Mouse (Mus musculus): ENCODE data around the gene Map3k3. TPM values are rescaled to one million over a fixed set of nuclear protein-coding genes. Genes with fewer than 3 reads are reported as not detected.
"Not testable (repeated sequence)": the region's sequence is repeated elsewhere in the genome, so short reads cannot be mapped to it uniquely, and the experiment has no call there.

Gene Map3k3
- polyA plus RNA-seq, 1 experiment from 2014 or later = 13.1 TPM

DNA sequence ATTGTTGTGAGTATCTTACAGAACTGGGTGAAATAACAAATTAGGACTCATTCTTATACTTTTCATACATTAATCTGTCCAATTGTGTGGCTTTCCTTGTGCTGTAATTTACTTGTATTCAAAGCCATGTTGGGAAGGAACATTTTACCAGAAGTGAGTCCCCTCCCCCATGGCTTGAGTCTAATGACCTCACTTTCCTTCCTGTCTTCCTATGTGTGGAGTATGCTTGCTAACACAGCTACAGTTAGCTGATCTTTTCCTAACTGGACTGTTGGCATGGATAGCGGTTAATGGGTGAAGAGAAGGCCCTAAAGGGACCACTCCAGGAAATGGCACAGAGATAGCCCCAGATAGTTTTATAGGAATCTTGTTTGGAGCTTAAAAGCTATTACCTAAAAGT is 13.8 kb downstream of the Map3k3 start:
- 88% methylated on average over 1 of the region's 1 CpGs for WGBS
- H3K4me3 ChIP-seq (replicated peaks) = no peak overlapping the region
- H3K27me3 ChIP-seq (replicated peaks) = no peaks in the 10 kb centered on the region
- ATAC-seq (ENCODE audit: low FRiP score) = no peak
- no peak overlapping the region for H3K27ac ChIP-seq (replicated peaks)
- no peak overlapping the region for H3K4me2 ChIP-seq
- no peak overlapping the region for H3K9ac ChIP-seq (replicated peaks)
- no peaks in the 10 kb centered on the region for H3K9me3 ChIP-seq (replicated peaks)
- H3K36me3 ChIP-seq = no peaks in the 10 kb centered on the region
- no peaks in the 10 kb centered on the region for H3K4me1 ChIP-seq

- H3K4me3 ChIP-seq (replicated peaks) = no peak overlapping the region
- no peak overlapping the region for H3K4me2 ChIP-seq
- no peaks in the 10 kb centered on the region for H3K9me3 ChIP-seq (replicated peaks)
- no peaks in the 10 kb centered on the region for H3K36me3 ChIP-seq
- no peaks in the 10 kb centered on the region for H3K27me3 ChIP-seq (replicated peaks)
- H3K9ac ChIP-seq (replicated peaks) = no peak overlapping the region
- H3K27ac ChIP-seq (replicated peaks) = no peak overlapping the region
- WGBS = 82% methylated on average over 3 of the region's 3 CpGs
- ATAC-seq (ENCODE audit: low FRiP score) = no peak
- H3K4me1 ChIP-seq = no peaks in the 10 kb centered on the region
Observed at GRCm38 (mm10) chr11:106102866-106103265, 18.5 kb downstream of the Map3k3 start.

GRCm38 (mm10) chr11:106106047-106106587 is 21.7 kb downstream of the Map3k3 start:
- ATAC-seq (ENCODE audit: low FRiP score) = no peak
- H3K36me3 ChIP-seq = 0 out of 2 replicates have a peak, but pooled peaks cover 3% of the 10 kb centered on the region
- WGBS = 93% methylated on average over 8 of the region's 8 CpGs
- no peaks in the 10 kb centered on the region for H3K4me1 ChIP-seq
- H3K9me3 ChIP-seq (replicated peaks) = no peaks in the 10 kb centered on the region
- no peaks in the 10 kb centered on the region for H3K27me3 ChIP-seq (replicated peaks)
- no peak overlapping the region for H3K27ac ChIP-seq (replicated peaks)
- no peak overlapping the region for H3K4me3 ChIP-seq (replicated peaks)
- H3K4me2 ChIP-seq = no peak overlapping the region
- H3K9ac ChIP-seq (replicated peaks) = no peak overlapping the region

- H3K9me3 ChIP-seq (replicated peaks) = no peaks in the 10 kb centered on the region
- H3K4me1 ChIP-seq = no peaks in the 10 kb centered on the region
- no peak for ATAC-seq (ENCODE audit: low FRiP score)
- H3K36me3 ChIP-seq = peaks cover 35% of the 10 kb centered on the region
- no peak overlapping the region for H3K9ac ChIP-seq (replicated peaks)
- no peak overlapping the region for H3K4me2 ChIP-seq
- no peaks in the 10 kb centered on the region for H3K27me3 ChIP-seq (replicated peaks)
- H3K4me3 ChIP-seq (replicated peaks) = no peak overlapping the region
- H3K27ac ChIP-seq (replicated peaks) = no peak overlapping the region
Observed at GRCm38 (mm10) chr11:106111688-106112087, 27.3 kb downstream of the Map3k3 start.

DNA sequence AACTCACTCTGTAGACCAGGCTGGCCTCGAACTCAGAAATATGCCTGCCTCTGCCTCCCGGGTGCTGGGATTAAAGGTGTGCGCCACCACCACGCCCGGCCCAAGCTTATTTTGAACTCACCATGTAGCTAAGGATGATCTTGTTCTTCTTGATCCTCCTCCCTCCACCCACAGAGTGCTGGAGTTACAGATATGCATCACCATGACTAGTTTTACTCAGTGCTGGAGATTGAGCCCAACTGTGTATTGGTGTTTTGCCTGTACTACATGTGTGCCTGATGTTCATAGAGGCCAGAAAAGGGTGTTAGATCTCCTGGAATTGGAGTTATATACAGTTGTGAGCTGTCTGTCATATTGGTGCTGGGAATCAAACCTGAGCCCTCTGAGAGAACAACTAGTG is 37.8 kb downstream of the Map3k3 start:
- H3K27me3 ChIP-seq (replicated peaks) = no peaks in the 10 kb centered on the region
- H3K9ac ChIP-seq (replicated peaks) = no peak overlapping the region
- H3K9me3 ChIP-seq (replicated peaks) = no peaks in the 10 kb centered on the region
- peaks cover 62% of the 10 kb centered on the region for H3K36me3 ChIP-seq
- WGBS = 95% methylated on average over 5 of the region's 5 CpGs
- H3K4me2 ChIP-seq = no peak overlapping the region
- H3K27ac ChIP-seq (replicated peaks) = no peak overlapping the region
- no peak for ATAC-seq (ENCODE audit: low FRiP score)
- H3K4me3 ChIP-seq (replicated peaks) = no peak overlapping the region
- no peaks in the 10 kb centered on the region for H3K4me1 ChIP-seq

- H3K9ac ChIP-seq (replicated peaks) = no peak overlapping the region
- no peak for ATAC-seq (ENCODE audit: low FRiP score)
- H3K27ac ChIP-seq (replicated peaks) = no peak overlapping the region
- 90% methylated on average over 3 of the region's 3 CpGs for WGBS
- no peak overlapping the region for H3K4me3 ChIP-seq (replicated peaks)
- no peaks in the 10 kb centered on the region for H3K9me3 ChIP-seq (replicated peaks)
- H3K4me2 ChIP-seq = no peak overlapping the region
- peaks cover 59% of the 10 kb centered on the region for H3K36me3 ChIP-seq
- H3K4me1 ChIP-seq = no peaks in the 10 kb centered on the region
- H3K27me3 ChIP-seq (replicated peaks) = no peaks in the 10 kb centered on the region
Observed at GRCm38 (mm10) chr11:106122736-106123135, 38.3 kb downstream of the Map3k3 start.

DNA sequence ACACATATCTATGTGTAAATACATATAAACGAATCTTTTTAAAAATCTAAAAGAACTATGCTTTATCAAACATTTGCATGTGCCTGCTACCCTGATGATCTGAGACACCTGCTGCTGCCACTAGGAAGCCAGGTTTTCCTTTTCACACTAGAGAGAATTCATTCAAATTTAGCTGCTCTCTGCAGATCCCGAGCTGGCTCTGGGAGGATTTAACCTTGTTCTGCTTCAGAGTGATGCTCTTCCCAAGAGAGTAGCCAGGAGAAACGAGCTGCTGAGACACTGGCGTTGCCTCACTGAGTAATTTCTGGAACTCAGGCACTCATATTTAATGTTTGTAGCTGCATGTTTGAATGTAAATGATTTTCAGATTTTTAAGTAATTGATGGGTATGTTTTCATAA is 40.4 kb downstream of the Map3k3 start:
- no peak overlapping the region for H3K4me2 ChIP-seq
- H3K36me3 ChIP-seq = peaks cover 49% of the 10 kb centered on the region
- no peak overlapping the region for H3K27ac ChIP-seq (replicated peaks)
- ATAC-seq (ENCODE audit: low FRiP score) = no peak
- no peaks in the 10 kb centered on the region for H3K4me1 ChIP-seq
- no peaks in the 10 kb centered on the region for H3K27me3 ChIP-seq (replicated peaks)
- no peak overlapping the region for H3K9ac ChIP-seq (replicated peaks)
- WGBS = 69% methylated on average over 4 of the region's 4 CpGs
- no peaks in the 10 kb centered on the region for H3K9me3 ChIP-seq (replicated peaks)
- no peak overlapping the region for H3K4me3 ChIP-seq (replicated peaks)

- no peak for ATAC-seq (ENCODE audit: low FRiP score)
- Histone ChIP-seq H3K27ac (replicated peaks) (no peak overlapping the region), H3K9me3 (replicated peaks) (no peaks in the 10 kb centered on the region), H3K9ac (replicated peaks) (no peak overlapping the region), H3K36me3 (peaks cover 56% of the 10 kb centered on the region), H3K4me2 (no peak overlapping the region), H3K27me3 (replicated peaks) (no peaks in the 10 kb centered on the region), H3K4me1 (no peaks in the 10 kb centered on the region), H3K4me3 (replicated peaks) (no peak overlapping the region)
- WGBS = 76% methylated on average over 1 of the region's 1 CpGs
Observed at GRCm38 (mm10) chr11:106125827-106126226, 41.4 kb downstream of the Map3k3 start.

DNA sequence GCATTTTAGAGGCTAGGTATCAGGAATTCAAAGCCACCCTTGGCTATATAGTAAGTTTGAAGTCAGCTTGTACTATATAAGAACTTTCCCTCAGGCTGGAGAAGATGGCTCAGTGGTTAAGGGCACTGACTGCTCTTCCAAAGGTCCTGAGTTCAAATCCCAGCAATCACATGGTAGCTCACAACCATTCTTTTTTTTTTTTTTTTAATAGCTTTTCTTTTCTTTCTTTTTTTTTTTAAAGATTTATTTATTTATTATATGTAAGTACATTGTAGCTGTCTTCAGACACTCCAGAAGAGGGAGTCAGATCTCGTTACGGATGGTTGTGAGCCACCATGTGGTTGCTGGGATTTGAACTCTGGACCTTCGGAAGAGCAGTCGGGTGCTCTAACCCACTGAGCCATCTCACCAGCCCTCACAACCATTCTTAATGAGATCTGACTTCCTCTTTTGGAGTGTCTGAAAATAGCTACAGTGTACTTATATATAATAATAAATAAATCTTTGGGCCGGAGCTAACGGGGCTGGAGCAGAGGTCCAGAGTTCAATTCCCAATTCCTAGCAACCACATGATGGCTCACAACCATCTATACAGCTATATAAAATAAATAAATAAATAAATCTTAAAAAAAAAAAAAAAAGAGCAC is 42.4 kb downstream of the Map3k3 start:
- not testable (repeated sequence) for H3K27ac ChIP-seq (replicated peaks); H3K9ac ChIP-seq (replicated peaks); H3K9me3 ChIP-seq (replicated peaks); H3K4me2 ChIP-seq; ATAC-seq (ENCODE audit: low FRiP score); H3K27me3 ChIP-seq (replicated peaks); H3K4me3 ChIP-seq (replicated peaks); H3K4me1 ChIP-seq
- WGBS = 96% methylated on average over 4 of the region's 6 CpGs
- peaks cover 53% of the 10 kb centered on the region for H3K36me3 ChIP-seq

DNA sequence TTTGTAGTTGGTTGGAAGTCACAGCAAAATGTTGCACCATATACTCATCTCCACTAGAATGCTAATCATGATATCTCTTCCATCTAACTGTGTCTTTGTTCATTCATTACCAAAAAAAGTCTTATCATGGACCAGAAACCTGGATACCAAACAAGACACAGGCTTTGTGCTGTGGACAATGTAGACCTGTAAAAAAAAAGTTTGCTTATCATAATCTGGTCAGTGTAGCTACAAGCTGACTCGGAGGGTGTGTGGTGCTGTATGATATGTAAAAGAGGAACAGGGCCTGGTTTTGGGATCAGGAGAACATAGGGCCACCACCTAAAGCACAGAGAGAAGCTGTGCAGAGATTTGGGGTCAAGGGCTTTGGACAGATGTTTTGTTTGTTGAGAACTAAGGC is 45.1 kb downstream of the Map3k3 start:
- Histone ChIP-seq H3K4me3 (replicated peaks) (no peak overlapping the region), H3K36me3 (peaks cover 33% of the 10 kb centered on the region), H3K9ac (replicated peaks) (no peak overlapping the region), H3K27ac (replicated peaks) (no peak overlapping the region), H3K4me1 (peaks cover under 1% of the 10 kb centered on the region; the same call in 1 of the 2 replicates), H3K27me3 (replicated peaks) (no peaks in the 10 kb centered on the region), H3K9me3 (replicated peaks) (no peaks in the 10 kb centered on the region), H3K4me2 (no peak overlapping the region)
- 92% methylated on average over 1 of the region's 1 CpGs for WGBS
- no peak for ATAC-seq (ENCODE audit: low FRiP score)

- Histone ChIP-seq H3K36me3 (peaks cover 33% of the 10 kb centered on the region), H3K9ac (replicated peaks) (no peak overlapping the region), H3K27me3 (replicated peaks) (no peaks in the 10 kb centered on the region), H3K4me3 (replicated peaks) (no peak overlapping the region), H3K4me1 (peaks cover 8% of the 10 kb centered on the region), H3K4me2 (no peak overlapping the region), H3K27ac (replicated peaks) (no peak overlapping the region), H3K9me3 (replicated peaks) (no peaks in the 10 kb centered on the region)
- WGBS = 86% methylated on average over 5 of the region's 5 CpGs
- ATAC-seq (ENCODE audit: low FRiP score) = no peak
Observed at GRCm38 (mm10) chr11:106132516-106132915, 48.1 kb downstream of the Map3k3 start.

- Histone ChIP-seq H3K4me2 (0 out of 2 replicates have a peak overlapping the region, but pooled peaks have one; percentile 11), H3K9me3 (replicated peaks) (no peaks in the 10 kb centered on the region), H3K4me1 (peaks cover 8% of the 10 kb centered on the region), H3K27me3 (replicated peaks) (no peaks in the 10 kb centered on the region), H3K4me3 (replicated peaks) (no peak overlapping the region), H3K9ac (replicated peaks) (no peak overlapping the region), H3K27ac (replicated peaks) (peak overlapping the region; percentile 78), H3K36me3 (peaks cover 24% of the 10 kb centered on the region)
- ATAC-seq (ENCODE audit: low FRiP score) = no peak
- WGBS = 37% methylated on average over 8 of the region's 8 CpGs
Observed at GRCm38 (mm10) chr11:106134580-106135528, 50.4 kb downstream of the Map3k3 start.

Measured in neural tube, embryonic 15.5 days (tissue).